In the genomic region with DNA sequence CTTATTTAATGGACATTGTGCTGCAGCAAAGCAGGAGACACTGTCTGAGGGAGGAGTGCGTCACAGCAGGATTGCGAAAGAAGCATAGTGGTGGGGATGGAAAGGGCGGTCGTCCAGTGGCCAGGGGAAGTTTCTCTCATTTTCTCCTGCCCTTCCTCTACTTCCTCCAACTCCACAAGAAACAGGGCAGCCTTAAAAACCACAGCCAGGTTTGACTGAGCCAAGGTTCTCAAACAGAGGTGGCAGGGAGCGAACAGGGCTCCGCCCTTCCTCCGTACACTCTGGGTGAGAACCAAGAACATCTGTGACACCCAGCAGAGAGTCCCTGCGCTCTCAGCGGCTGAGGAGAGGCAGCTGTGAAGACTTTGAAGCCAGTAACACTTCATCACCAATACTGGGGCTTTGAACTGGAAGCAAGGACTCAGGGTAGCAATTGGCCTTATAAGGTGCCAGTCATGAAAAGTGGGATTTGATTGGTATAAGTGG, we compare ENCODE assay signal across 8 mouse cellular contexts. TPM values are rescaled to one million over a fixed set of nuclear protein-coding genes. Genes with fewer than 3 reads are reported as not detected.
DNase-seq lines count a peak whose midpoint lies in the region; ATAC-seq and TF ChIP-seq lines count a peak whose summit lies in the region.

No protein-coding gene starts in this region.

- WGBS in macrophage (ENCODE audit: missing documents): 3% methylated on average over 9 of the region's 9 CpGs
- WGBS in hindbrain, postnatal 0 days: 54% methylated on average over 9 of the region's 9 CpGs
- WGBS in forebrain, embryonic 16.5 days: 60% methylated on average over 9 of the region's 9 CpGs

- ATAC-seq in common myeloid progenitor, adult 5-6 weeks (replicated peaks; ENCODE audit: low read depth, poor library complexity, severe bottlenecking): peak; percentile 95
- ATAC-seq in hindbrain, postnatal 0 days: no peak
- ATAC-seq in forebrain, embryonic 16.5 days: no peak

- peak; percentile 62 for DNase-seq in CD4-positive helper T cell, adult 2 months (ENCODE audit: low read depth, low spot score)
- DNase-seq in induced T-regulatory cell, adult 2 months (ENCODE audit: low read depth): peak; percentile 54
- no peak for DNase-seq in hindbrain, postnatal 0 days (ENCODE audit: low spot score)
- no peak for DNase-seq in ovary, adult 18-20 months (ENCODE audit: low spot score)
- DNase-seq in left cerebral cortex, adult 9 months (ENCODE audit: low spot score in 2 of 2): no peak

- H3K4me3 ChIP-seq in macrophage (ENCODE audit: inconsistent target): peak overlapping the region; percentile 6; the same call in 1 of the 2 replicates
- no peak overlapping the region for H3K4me3 ChIP-seq in hindbrain, postnatal 0 days (ENCODE audit: low read length)
- H3K4me3 ChIP-seq in forebrain, embryonic 16.5 days (replicated peaks; ENCODE audit: low read length): no peak overlapping the region

- H3K27ac ChIP-seq in macrophage: no peak overlapping the region
- H3K27ac ChIP-seq in hindbrain, postnatal 0 days: no peak overlapping the region
- H3K27ac ChIP-seq in forebrain, embryonic 16.5 days (ENCODE audit: low read length): no peak overlapping the region

- no peaks in the 10 kb centered on the region for H3K36me3 ChIP-seq in macrophage (ENCODE audit: inconsistent target)
- no peaks in the 10 kb centered on the region for H3K36me3 ChIP-seq in hindbrain, postnatal 0 days (ENCODE audit: insufficient read depth, low read length)
- no peaks in the 10 kb centered on the region for H3K36me3 ChIP-seq in forebrain, embryonic 16.5 days (ENCODE audit: control insufficient read depth, insufficient read depth)

- H3K79me2 ChIP-seq in macrophage (ENCODE audit: inconsistent target): no peaks in the 10 kb centered on the region

- no peak overlapping the region for H3K4me2 ChIP-seq in hindbrain, postnatal 0 days (ENCODE audit: low read depth, low read length)
- H3K4me2 ChIP-seq in forebrain, embryonic 16.5 days (ENCODE audit: low read length): no peak overlapping the region

- no peak for TF ChIP-seq CTCF in hindbrain, postnatal 0 days (IDR thresholded peaks at IDR 0.05; ENCODE audit: low read depth)

- no peak overlapping the region for H3K9ac ChIP-seq in hindbrain, postnatal 0 days (replicated peaks; ENCODE audit: low read length)
- H3K9ac ChIP-seq in forebrain, embryonic 16.5 days (replicated peaks; ENCODE audit: low read depth, low read length): no peak overlapping the region

- no peaks in the 10 kb centered on the region for H3K27me3 ChIP-seq in hindbrain, postnatal 0 days (ENCODE audit: insufficient read depth, low read length)
- H3K27me3 ChIP-seq in forebrain, embryonic 16.5 days (replicated peaks; ENCODE audit: control insufficient read depth, insufficient read depth, low read length): no peaks in the 10 kb centered on the region

- H3K4me1 ChIP-seq in hindbrain, postnatal 0 days (ENCODE audit: insufficient read depth, low read length): no peaks in the 10 kb centered on the region
- H3K4me1 ChIP-seq in forebrain, embryonic 16.5 days (replicated peaks; ENCODE audit: control insufficient read depth, insufficient read depth, low read length): no peaks in the 10 kb centered on the region

- no peaks in the 10 kb centered on the region for H3K9me3 ChIP-seq in hindbrain, postnatal 0 days (ENCODE audit: low read length)
- H3K9me3 ChIP-seq in forebrain, embryonic 16.5 days (ENCODE audit: control insufficient read depth, low read length): no peaks in the 10 kb centered on the region

RNA-seq across cellular contexts. Expression of a gene that starts 9.5 kb away (rescaled TPM):
- not detected in 2 replicates for total RNA-seq in common myeloid progenitor, adult 5-6 weeks (2017)
- under 1 TPM in 1 of 26 experiments, not detected in 25; 0.06 TPM for total RNA-seq in macrophage (2018; cell fraction: chromatin; rRNA removed)
- not detected for total RNA-seq in macrophage (2018; cell fraction: cytosol; rRNA removed)
- not detected for total RNA-seq in macrophage (2018; cell fraction: nucleus; rRNA removed)
- not detected in 3 replicates for polyA plus RNA-seq in macrophage (2018)
- total RNA-seq in hindbrain, postnatal 0 days (2014; rRNA removed): 1.4 and 4.4 TPM in 2 replicates
- 0.59 and 0.65 TPM in 2 replicates for polyA plus RNA-seq in hindbrain, postnatal 0 days (2015; fragmentation: Nextera tagmentation; extraction: Ambion mirVana)
- 0.19 and 0.21 TPM in 2 replicates for polyA plus RNA-seq in forebrain, embryonic 16.5 days (2015; fragmentation: Nextera tagmentation; extraction: Ambion mirVana)

Comparison
In these comparisons a context has a peak if more than half of its experiments do, and no peak if none do; other contexts are left out.
1. DNase-seq: peak in CD4-positive helper T cell, adult 2 months (single experiment) and induced T-regulatory cell, adult 2 months (single experiment); none in hindbrain, postnatal 0 days (single experiment), ovary, adult 18-20 months (single experiment) and left cerebral cortex, adult 9 months (0 of 2).